Mouse (Mus musculus) MEL (cell line): ENCODE measurements at regions not wholly inside any gene's neighbourhood (a gene's known extent, or its start where the extent isn't known, plus 50 kb on each side); places are given as distances from the start of the nearest gene placed in this dataset.

Experiments
- CHD2 ChIP-seq: IDR thresholded peaks from 2 replicates; pipeline ENCODE4 v1.6.1; 2011; ENCODE audit warnings: low read length, improper control_type of control experiment
- CTCF ChIP-seq, 3 experiments: IDR thresholded peaks in 2 of 3; conservative IDR thresholded peaks in 1 of 3; 2 replicates each; pipeline ENCODE4 v1.5.1; 2011 to 2012; ENCODE audit warnings: low read length in 3 of 3, low read depth in 2 of 3, mild to moderate bottlenecking in 2 of 3, improper control_type of control experiment in 1 of 3, inconsistent platforms in 1 of 3, mixed read lengths in 1 of 3, moderate library complexity in 1 of 3; ENCODE audit not compliant: control insufficient read depth in 1 of 3, insufficient read depth in 1 of 3, poor library complexity in 1 of 3, severe bottlenecking in 1 of 3
- E2F4 ChIP-seq: IDR thresholded peaks from 2 replicates; pipeline ENCODE4 v1.6.1; 2011; ENCODE audit warnings: low read depth, low read length, improper control_type of control experiment, borderline replicate concordance
- GATA1 ChIP-seq: IDR thresholded peaks from 2 replicates; pipeline ENCODE4 v1.6.1; 2011; ENCODE audit warnings: low read depth, low read length, improper control_type of control experiment
- JUND ChIP-seq: IDR thresholded peaks from 2 replicates; pipeline ENCODE4 v1.6.1; 2011; ENCODE audit warnings: low read depth, mild to moderate bottlenecking, improper control_type of control experiment, low read length
- MAFK ChIP-seq: IDR thresholded peaks from 2 replicates; pipeline ENCODE4 v1.6.1; 2011; ENCODE audit warnings: low read depth, mild to moderate bottlenecking, low read length, improper control_type of control experiment, borderline replicate concordance
- MAZ ChIP-seq: IDR thresholded peaks from 2 replicates; pipeline ENCODE4 v1.6.1; 2012; ENCODE audit warnings: low read depth, mild to moderate bottlenecking, inconsistent platforms, low read length, improper control_type of control experiment
- MEF2A ChIP-seq: IDR thresholded peaks from 2 replicates; pipeline ENCODE4 v1.6.1; 2014; ENCODE audit warnings: low read depth, mild to moderate bottlenecking, inconsistent platforms, low read length, improper control_type of control experiment; ENCODE audit not compliant: poor library complexity, insufficient replicate concordance, severe bottlenecking; ENCODE audit errors: extremely low read depth
- POLR2A ChIP-seq, 2 experiments: IDR thresholded peaks; 2 replicates each; pipeline ENCODE4 v1.6.1; 2011 to 2012; ENCODE audit warnings: low read length in 2 of 2, mild to moderate bottlenecking in 2 of 2, control low read depth in 1 of 2, improper control_type of control experiment in 1 of 2, low read depth in 1 of 2, moderate library complexity in 1 of 2; ENCODE audit not compliant: control insufficient read depth in 1 of 2, insufficient read depth in 1 of 2, poor library complexity in 1 of 2
- POLR2AphosphoS5 ChIP-seq: IDR thresholded peaks from 2 replicates; pipeline ENCODE4 v1.6.1; 2012; ENCODE audit warnings: low read depth, borderline replicate concordance, mild to moderate bottlenecking, inconsistent platforms, low read length, moderate library complexity, mixed read lengths
- RCOR1 ChIP-seq: IDR thresholded peaks from 2 replicates; pipeline ENCODE4 v1.6.1; 2012; ENCODE audit warnings: low read depth, mild to moderate bottlenecking, inconsistent platforms, low read length, improper control_type of control experiment
- TAL1 ChIP-seq: IDR thresholded peaks from 2 replicates; pipeline ENCODE4 v1.6.1; 2012; ENCODE audit warnings: mild to moderate bottlenecking, inconsistent platforms, low read length, moderate library complexity, mixed read lengths
- TBP ChIP-seq: IDR thresholded peaks from 2 replicates; pipeline ENCODE4 v1.8.0; 2011; ENCODE audit warnings: low read depth, low read length, improper control_type of control experiment
- ZC3H11A ChIP-seq: IDR thresholded peaks from 2 replicates; pipeline ENCODE4 v1.6.1; 2012; ENCODE audit warnings: low read depth, mild to moderate bottlenecking, inconsistent platforms, low read length, improper control_type of control experiment

- TF ChIP-seq CTCF (IDR thresholded peaks at IDR 0.05 in 2 of 3, conservative IDR thresholded peaks at IDR 0.05 in 1 of 3; ENCODE audit: control insufficient read depth in 1 of 3, insufficient read depth in 1 of 3, low read depth in 2 of 3, low read length in 3 of 3, poor library complexity in 1 of 3, severe bottlenecking in 1 of 3) (no peak), GATA1 (no peak), MAFK (no peak), JUND (no peak), POLR2A (IDR thresholded peaks at IDR 0.05; ENCODE audit: control insufficient read depth in 1 of 2, insufficient read depth in 1 of 2, low read depth in 1 of 2, low read length in 2 of 2, poor library complexity in 1 of 2) (no peak), TBP (no peak), ZC3H11A (no peak), E2F4 (no peak), POLR2AphosphoS5 (no peak), MAZ (no peak), RCOR1 (no peak), CHD2 (no peak), TAL1 (no peak), MEF2A (no peak)
These were observed 673.2 kb upstream of the Gpc5 start for GRCm38 (mm10) chr14:114418851-114419250.
